Mouse (Mus musculus) embryonic facial prominence, embryonic 10.5 days (tissue): Measurements from ENCODE around the gene Tedc1. TPM values are rescaled to one million over a fixed set of nuclear protein-coding genes. Genes with fewer than 3 reads are reported as not detected.

Experiments used
- DNase-seq: peaks from one replicate; pipeline ENCODE4 v3.0.0-alpha.2; 2017; ENCODE audit warnings: low spot score
- H3K27ac ChIP-seq: fragments of 300-500 bp; sonication (generic); replicated peaks from 2 replicates; pipeline ENCODE4 v1.5.1; 2016; ENCODE audit warnings: mild to moderate bottlenecking
- H3K27me3 ChIP-seq: fragments of 300-500 bp; sonication (generic); replicated peaks from 2 replicates; pipeline ENCODE4 v1.6.1; 2016; ENCODE audit warnings: low read depth, mild to moderate bottlenecking; ENCODE audit not compliant: poor library complexity, severe bottlenecking
- H3K36me3 ChIP-seq: fragments of 300-500 bp; sonication (generic); replicated peaks from 2 replicates; pipeline ENCODE4 v1.6.1; 2016; ENCODE audit warnings: mild to moderate bottlenecking, moderate library complexity
- H3K4me1 ChIP-seq: fragments of 300-500 bp; sonication (generic); 2 replicates; pipeline ENCODE4 v1.6.1; 2016
- H3K4me3 ChIP-seq: fragments of 300-500 bp; sonication (generic); 2 replicates; pipeline ENCODE4 v1.5.1; 2016; ENCODE audit warnings: mild to moderate bottlenecking, moderate library complexity
- H3K9me3 ChIP-seq: fragments of 300-500 bp; sonication (generic); 2 replicates; pipeline ENCODE4 v1.6.1; 2016; ENCODE audit warnings: mild to moderate bottlenecking
- WGBS: fragments of 180-500 bp; shearing (Covaris S2); methylation state at CpG from one replicate; pipeline ENCODE4 v1.1.7; 2016; 5-methylcytosine and 5-hydroxymethylcytosine counted together
- polyA plus RNA-seq: library from polyadenylated mRNA; unstranded; fragments of >200 nt; fragmentation: Nextera tagmentation; extraction: Ambion mirVana; gene quantifications from 2 replicates; pipeline ENCODE4 v1.2.1, GENCODE M21; 2016

Gene Tedc1
- 57.5 and 59.4 TPM in 2 replicates for polyA plus RNA-seq

GRCm38 (mm10) chr12:113155887-113156539 is at the start of gene Tedc1:
Gene Tedc1 (plus strand): TSS chr12:113156421.
- peak; percentile 99 for DNase-seq
- Histone ChIP-seq H3K9me3 (no peaks in the 10 kb centered on the region), H3K27me3 (peaks cover 41% of the 10 kb centered on the region), H3K4me3 (peak within 1 kb of the TSS; percentile 72), H3K27ac (peak within 1 kb of the TSS; percentile 73), H3K4me1 (peaks cover 45% of the 10 kb centered on the region), H3K36me3 (peaks cover 26% of the 10 kb centered on the region)
- WGBS, result under 1% methylated on average over 46 of the region's 46 CpGs

- 88% methylated on average over 4 of the region's 4 CpGs for WGBS
Measured at GRCm38 (mm10) chr12:113107431-113108124, 48.6 kb upstream of the Tedc1 start.

GRCm38 (mm10) chr12:113108528-113109283 is 47.5 kb upstream of the Tedc1 start:
- no peak overlapping the region for H3K27ac ChIP-seq
- H3K36me3 ChIP-seq, result peaks cover 79% of the 10 kb centered on the region
- no peaks in the 10 kb centered on the region for H3K27me3 ChIP-seq
- DNase-seq, result no peak
- WGBS, result 86% methylated on average over 17 of the region's 17 CpGs
- peaks cover 6% of the 10 kb centered on the region; the same call in 1 of the 2 replicates for H3K9me3 ChIP-seq
- H3K4me1 ChIP-seq, result peaks cover 6% of the 10 kb centered on the region
- H3K4me3 ChIP-seq, result no peak overlapping the region

More at GRCm38 (mm10) chr12:113107431-113108124, 48.6 kb upstream of the Tedc1 start:
- DNase-seq, result no peak
- H3K9me3 ChIP-seq, result peaks cover 6% of the 10 kb centered on the region; the same call in 1 of the 2 replicates
- H3K4me1 ChIP-seq, result peaks cover 10% of the 10 kb centered on the region
- H3K4me3 ChIP-seq, result no peak overlapping the region
- peaks cover 79% of the 10 kb centered on the region for H3K36me3 ChIP-seq
- no peak overlapping the region for H3K27ac ChIP-seq
- H3K27me3 ChIP-seq, result no peaks in the 10 kb centered on the region

GRCm38 (mm10) chr12:113109801-113110200 is 46.4 kb upstream of the Tedc1 start:
- H3K9me3 ChIP-seq, result peaks cover 6% of the 10 kb centered on the region; the same call in 1 of the 2 replicates
- H3K4me3 ChIP-seq, result no peak overlapping the region
- H3K27ac ChIP-seq, result no peak overlapping the region
- WGBS, result 90% methylated on average over 10 of the region's 10 CpGs
- no peaks in the 10 kb centered on the region for H3K27me3 ChIP-seq
- no peak for DNase-seq
- peaks cover 79% of the 10 kb centered on the region for H3K36me3 ChIP-seq
- H3K4me1 ChIP-seq, result 0 out of 2 replicates have a peak, but pooled peaks cover 3% of the 10 kb centered on the region

GRCm38 (mm10) chr12:113114141-113114540 is 42.1 kb upstream of the Tedc1 start:
- H3K27ac ChIP-seq, result no peak overlapping the region
- peaks cover 89% of the 10 kb centered on the region for H3K36me3 ChIP-seq
- no peak overlapping the region for H3K4me3 ChIP-seq
- H3K4me1 ChIP-seq, result no peaks in the 10 kb centered on the region
- H3K9me3 ChIP-seq, result no peaks in the 10 kb centered on the region
- 92% methylated on average over 4 of the region's 4 CpGs for WGBS
- no peaks in the 10 kb centered on the region for H3K27me3 ChIP-seq
- no peak for DNase-seq

- peaks cover 90% of the 10 kb centered on the region for H3K36me3 ChIP-seq
- H3K4me1 ChIP-seq, result no peaks in the 10 kb centered on the region
- DNase-seq, result no peak
- no peak overlapping the region for H3K4me3 ChIP-seq
- 87% methylated on average over 16 of the region's 16 CpGs for WGBS
- no peaks in the 10 kb centered on the region for H3K9me3 ChIP-seq
- H3K27ac ChIP-seq, result no peak overlapping the region
- H3K27me3 ChIP-seq, result no peaks in the 10 kb centered on the region
Measured at GRCm38 (mm10) chr12:113114856-113115538, 41.2 kb upstream of the Tedc1 start.

- WGBS, result 88% methylated on average over 20 of the region's 20 CpGs
- DNase-seq, result peak; percentile 81
- Histone ChIP-seq H3K36me3 (peaks cover 98% of the 10 kb centered on the region), H3K27ac (no peak overlapping the region), H3K4me3 (no peak overlapping the region), H3K27me3 (no peaks in the 10 kb centered on the region), H3K4me1 (no peaks in the 10 kb centered on the region), H3K9me3 (no peaks in the 10 kb centered on the region)
Measured at GRCm38 (mm10) chr12:113119516-113120410, 36.5 kb upstream of the Tedc1 start.

GRCm38 (mm10) chr12:113124726-113125125 is 31.5 kb upstream of the Tedc1 start:
- DNase-seq, result no peak
- H3K27me3 ChIP-seq, result no peaks in the 10 kb centered on the region
- no peaks in the 10 kb centered on the region for H3K4me1 ChIP-seq
- no peak overlapping the region for H3K27ac ChIP-seq
- no peaks in the 10 kb centered on the region for H3K9me3 ChIP-seq
- H3K4me3 ChIP-seq, result no peak overlapping the region
- H3K36me3 ChIP-seq, result peaks cover 100% of the 10 kb centered on the region
- WGBS, result 89% methylated on average over 6 of the region's 6 CpGs

- Histone ChIP-seq H3K9me3 (no peaks in the 10 kb centered on the region), H3K36me3 (peaks cover 100% of the 10 kb centered on the region), H3K4me3 (no peak overlapping the region), H3K27ac (no peak overlapping the region), H3K27me3 (no peaks in the 10 kb centered on the region), H3K4me1 (no peaks in the 10 kb centered on the region)
- DNase-seq, result no peak
- WGBS, result 94% methylated on average over 8 of the region's 8 CpGs
Measured at GRCm38 (mm10) chr12:113130732-113131131, 25.5 kb upstream of the Tedc1 start.

GRCm38 (mm10) chr12:113131601-113132000 is 24.6 kb upstream of the Tedc1 start:
- Histone ChIP-seq H3K9me3 (no peaks in the 10 kb centered on the region), H3K4me3 (no peak overlapping the region), H3K36me3 (peaks cover 100% of the 10 kb centered on the region), H3K27ac (no peak overlapping the region), H3K27me3 (no peaks in the 10 kb centered on the region), H3K4me1 (no peaks in the 10 kb centered on the region)
- no peak for DNase-seq
- 96% methylated on average over 14 of the region's 14 CpGs for WGBS

- WGBS, result 88% methylated on average over 2 of the region's 2 CpGs
- H3K36me3 ChIP-seq, result peaks cover 100% of the 10 kb centered on the region
- no peak overlapping the region for H3K4me3 ChIP-seq
- H3K4me1 ChIP-seq, result peaks cover 2% of the 10 kb centered on the region; the same call in 1 of the 2 replicates
- H3K9me3 ChIP-seq, result no peaks in the 10 kb centered on the region
- H3K27me3 ChIP-seq, result no peaks in the 10 kb centered on the region
- H3K27ac ChIP-seq, result no peak overlapping the region
- DNase-seq, result no peak
Measured at GRCm38 (mm10) chr12:113132567-113132966, 23.7 kb upstream of the Tedc1 start.
